Mouse (Mus musculus) B cell, adult 67 days (primary cell): Measurements from ENCODE around the gene Krt84. TPM values are rescaled to one million over a fixed set of nuclear protein-coding genes. Genes with fewer than 3 reads are reported as not detected.

ENCODE experiments used
- total RNA-seq, 2 experiments: library from RNA; stranded (reverse); gene quantifications; 4 replicates each; pipeline ENCODE4 v1.2.4; 2023

Krt84 gene
- total RNA-seq: not detected

DNA sequence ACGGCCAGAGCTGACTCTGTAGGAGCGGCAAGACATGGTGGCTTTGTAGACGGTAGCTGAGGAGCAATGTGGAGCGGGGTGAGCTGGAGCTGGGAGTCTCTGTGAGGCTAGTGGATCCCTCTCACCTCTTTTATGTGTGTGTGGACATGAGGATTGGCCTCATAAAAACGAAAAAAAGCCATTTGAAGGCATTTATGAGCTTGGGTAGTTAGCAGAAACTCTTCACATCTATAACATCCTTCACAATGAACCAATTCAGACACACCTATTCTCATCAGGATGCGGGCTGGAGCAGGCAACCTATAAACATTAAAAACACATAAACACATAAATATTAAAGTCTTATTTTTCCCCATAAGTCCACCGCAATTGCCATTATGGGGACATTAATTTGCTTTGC lies at the start of gene Krt84:
Gene Krt84 (minus strand): TSS at position 101 of the 400 bp plus-strand sequence.

GRCm38 (mm10) chr15:101573796-101574345 lies 41.3 kb upstream of the Krt84 start, which contains the start of gene Krt75:
Krt75 (minus strand) TSS chr15:101573904.

GRCm38 (mm10) chr15:101562850-101563249 lies 30.2 kb upstream of the Krt84 start, which contains the start of gene Krt90:
Krt90 (minus strand) TSS chr15:101562950.

DNA sequence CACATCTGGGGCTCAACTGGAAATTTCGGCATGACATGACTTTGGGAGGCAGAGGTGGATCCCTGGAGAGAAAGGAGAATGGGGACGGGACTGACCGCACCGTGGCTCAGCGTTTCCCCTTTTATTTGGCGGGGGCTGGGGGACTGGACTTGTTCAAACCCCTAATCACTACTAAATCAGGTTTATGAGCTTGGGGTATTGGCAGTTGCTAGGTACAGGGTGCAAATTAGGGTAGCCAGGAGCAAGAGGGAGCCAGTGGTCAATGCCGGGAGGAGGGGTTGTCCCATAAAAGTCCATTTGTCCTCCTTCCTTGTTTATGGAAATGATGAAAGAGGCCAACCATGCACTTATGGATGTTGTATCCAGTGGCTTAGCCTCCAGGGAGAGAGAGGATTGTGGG lies 17.9 kb upstream of the Krt84 start, which contains the start of gene Krt82:
Gene Krt82 (minus strand): TSS at position 101 of the 400 bp plus-strand sequence.

GRCm38 (mm10) chr15:101517161-101517560 lies 15.5 kb downstream of the Krt84 start, which contains the start of gene Gm49425:
Gm49425 (minus strand) TSS chr15:101517261.

DNA sequence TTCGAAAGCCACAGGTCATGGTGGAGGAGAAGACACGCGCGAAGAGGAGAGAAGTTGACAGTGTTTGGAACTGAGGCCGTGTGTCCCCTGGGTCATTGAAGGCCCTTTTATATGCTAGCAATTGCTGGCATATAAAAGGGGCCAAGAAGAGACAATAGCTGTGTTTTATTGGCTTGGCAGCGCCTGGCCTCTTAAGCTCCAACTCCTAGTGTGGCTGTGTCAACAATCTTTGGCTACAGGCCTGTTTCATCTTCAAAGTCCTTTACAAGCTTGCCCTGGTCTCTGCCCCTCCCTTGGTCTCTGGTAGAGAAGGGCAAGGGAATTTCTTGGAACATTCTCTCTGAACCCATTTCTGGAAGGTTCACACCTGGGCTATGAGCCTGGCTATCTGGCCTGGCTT lies 41.2 kb downstream of the Krt84 start, which contains the start of gene Krt83:
Gene Krt83 (minus strand): TSS at position 82 of the 400 bp plus-strand sequence.

Other genes with a start within 250 kb of the Krt84 start
- 10 to 100 TPM; 75.5 to 76.0 TPM for gene Atg101, start 248.5 kb downstream of the Krt84 start, total RNA-seq
- gene 6030408B16Rik, start 239.6 kb downstream of the Krt84 start, total RNA-seq: 1 to 10 TPM in 1 of 2 experiments, not detected in 1; 1.0 TPM
- gene Krt80, start 162.7 kb downstream of the Krt84 start, total RNA-seq: not detected
- not detected for gene Krt7, start 121.8 kb downstream of the Krt84 start, total RNA-seq
- not detected for gene Krt87, start 94.0 kb downstream of the Krt84 start, total RNA-seq
- not detected for gene Krt88, start 85.1 kb downstream of the Krt84 start, total RNA-seq
- gene Krt81, start 69.1 kb downstream of the Krt84 start, total RNA-seq: not detected
- not detected for gene Krt86, start 59.3 kb downstream of the Krt84 start, total RNA-seq
- gene Krt83, start 41.3 kb downstream of the Krt84 start, total RNA-seq: not detected
- gene Gm49425, start 15.6 kb downstream of the Krt84 start, total RNA-seq: not detected
- gene Krt82, start 17.8 kb upstream of the Krt84 start, total RNA-seq: not detected
- not detected for gene Krt90, start 30.1 kb upstream of the Krt84 start, total RNA-seq
- not detected for gene Krt75, start 41.1 kb upstream of the Krt84 start, total RNA-seq
- not detected for gene Gm5414, start 95.4 kb upstream of the Krt84 start, total RNA-seq
- not detected for gene Gm5478, start 114.6 kb upstream of the Krt84 start, total RNA-seq
- not detected for gene Krt6b, start 147.5 kb upstream of the Krt84 start, total RNA-seq
- not detected for gene Krt6a, start 161.5 kb upstream of the Krt84 start, total RNA-seq
- not detected for gene Krt5, start 180.1 kb upstream of the Krt84 start, total RNA-seq
- gene Krt71, start 210.3 kb upstream of the Krt84 start, total RNA-seq: not detected